Mouse (Mus musculus): ENCODE results near the gene Carmil1. TPM values are rescaled to one million over a fixed set of nuclear protein-coding genes. Genes with fewer than 3 reads are reported as not detected.

Carmil1 gene
- total RNA-seq (2014; rRNA removed) (47.6 and 56.8 TPM in 2 replicates), polyA plus RNA-seq (2015; fragmentation: Nextera tagmentation; extraction: Ambion mirVana) (38.5 and 40.7 TPM in 2 replicates)

GRCm38 (mm10) chr13:24280439-24281431 is at the start of gene Carmil1:
TSS of gene Carmil1 (minus strand) at chr13:24280795.
- H3K27ac ChIP-seq (ENCODE audit: low read depth, low read length), result peak within 1 kb of the TSS; percentile 90
- H3K9me3 ChIP-seq (ENCODE audit: low read length), result no peaks in the 10 kb centered on the region
- ATAC-seq (ENCODE audit: low FRiP score) (peak; percentile 96), DNase-seq (ENCODE audit: low spot score) (peak; percentile 94)
- peak; percentile 82 for TF ChIP-seq CTCF (IDR thresholded peaks at IDR 0.05)
- peak within 1 kb of the TSS; percentile 82 for H3K4me3 ChIP-seq (ENCODE audit: low read depth, low read length)
- WGBS, result 1% methylated on average over 93 of the region's 96 CpGs
- peak within 1 kb of the TSS; percentile 94 for H3K4me2 ChIP-seq (ENCODE audit: low read depth, low read length, poor library complexity, severe bottlenecking)
- peaks cover 9% of the 10 kb centered on the region; the same call in 1 of the 2 replicates for H3K4me1 ChIP-seq (ENCODE audit: insufficient read depth, low read length)
- H3K36me3 ChIP-seq (ENCODE audit: insufficient read depth, low read length), result no peaks in the 10 kb centered on the region
- no peaks in the 10 kb centered on the region for H3K27me3 ChIP-seq (ENCODE audit: insufficient read depth, low read length)
- H3K9ac ChIP-seq (replicated peaks; ENCODE audit: low read length, poor library complexity, severe bottlenecking), result peak within 1 kb of the TSS; percentile 92

GRCm38 (mm10) chr13:24330128-24330527 is 49.5 kb upstream of the Carmil1 start:
- ATAC-seq (ENCODE audit: low FRiP score) (no peak), DNase-seq (ENCODE audit: low spot score) (no peak)
- Histone ChIP-seq H3K4me1 (ENCODE audit: insufficient read depth, low read length) (no peaks in the 10 kb centered on the region), H3K36me3 (ENCODE audit: insufficient read depth, low read length) (no peaks in the 10 kb centered on the region), H3K4me3 (ENCODE audit: low read depth, low read length) (no peak overlapping the region), H3K9me3 (ENCODE audit: low read length) (no peaks in the 10 kb centered on the region), H3K9ac (replicated peaks; ENCODE audit: low read length, poor library complexity, severe bottlenecking) (no peak overlapping the region), H3K27me3 (ENCODE audit: insufficient read depth, low read length) (no peaks in the 10 kb centered on the region), H3K27ac (ENCODE audit: low read depth, low read length) (no peak overlapping the region), H3K4me2 (ENCODE audit: low read depth, low read length, poor library complexity, severe bottlenecking) (no peak overlapping the region)
- no peak for TF ChIP-seq CTCF (IDR thresholded peaks at IDR 0.05)
- WGBS, result 85% methylated on average over 4 of the region's 4 CpGs

GRCm38 (mm10) chr13:24328036-24328817 is 47.6 kb upstream of the Carmil1 start:
- WGBS, result 86% methylated on average over 9 of the region's 9 CpGs
- H3K36me3 ChIP-seq (ENCODE audit: insufficient read depth, low read length), result no peaks in the 10 kb centered on the region
- no peaks in the 10 kb centered on the region for H3K9me3 ChIP-seq (ENCODE audit: low read length)
- H3K9ac ChIP-seq (replicated peaks; ENCODE audit: low read length, poor library complexity, severe bottlenecking), result no peak overlapping the region
- ATAC-seq (ENCODE audit: low FRiP score) (no peak), DNase-seq (ENCODE audit: low spot score) (no peak)
- H3K27ac ChIP-seq (ENCODE audit: low read depth, low read length), result no peak overlapping the region
- H3K4me1 ChIP-seq (ENCODE audit: insufficient read depth, low read length), result no peaks in the 10 kb centered on the region
- no peak for TF ChIP-seq CTCF (IDR thresholded peaks at IDR 0.05)
- no peak overlapping the region for H3K4me2 ChIP-seq (ENCODE audit: low read depth, low read length, poor library complexity, severe bottlenecking)
- H3K4me3 ChIP-seq (ENCODE audit: low read depth, low read length), result no peak overlapping the region
- H3K27me3 ChIP-seq (ENCODE audit: insufficient read depth, low read length), result no peaks in the 10 kb centered on the region

- H3K9ac ChIP-seq (replicated peaks; ENCODE audit: low read length, poor library complexity, severe bottlenecking), result no peak within 1 kb of the TSS
- WGBS, result 88% methylated on average over 5 of the region's 5 CpGs
Measured at GRCm38 (mm10) chr13:24327201-24327600, 46.6 kb upstream of the Carmil1 start, which contains the start of gene Cmah. TSS of gene Cmah (plus strand) at chr13:24327404.

GRCm38 (mm10) chr13:24321313-24321712 is 40.7 kb upstream of the Carmil1 start:
- no peak overlapping the region for H3K4me3 ChIP-seq (ENCODE audit: low read depth, low read length)
- no peaks in the 10 kb centered on the region for H3K36me3 ChIP-seq (ENCODE audit: insufficient read depth, low read length)
- DNase-seq (ENCODE audit: low spot score) (no peak), ATAC-seq (ENCODE audit: low FRiP score) (no peak)
- no peaks in the 10 kb centered on the region for H3K9me3 ChIP-seq (ENCODE audit: low read length)
- no peaks in the 10 kb centered on the region for H3K4me1 ChIP-seq (ENCODE audit: insufficient read depth, low read length)
- H3K9ac ChIP-seq (replicated peaks; ENCODE audit: low read length, poor library complexity, severe bottlenecking), result no peak overlapping the region
- no peak overlapping the region for H3K4me2 ChIP-seq (ENCODE audit: low read depth, low read length, poor library complexity, severe bottlenecking)
- H3K27ac ChIP-seq (ENCODE audit: low read depth, low read length), result no peak overlapping the region
- TF ChIP-seq CTCF (IDR thresholded peaks at IDR 0.05), result no peak
- H3K27me3 ChIP-seq (ENCODE audit: insufficient read depth, low read length), result no peaks in the 10 kb centered on the region
- WGBS, result 47% methylated on average over 6 of the region's 6 CpGs

More at GRCm38 (mm10) chr13:24327201-24327600, 46.6 kb upstream of the Carmil1 start, which contains the start of gene Cmah:
- no peak for ATAC-seq (ENCODE audit: low FRiP score)
- Histone ChIP-seq H3K27ac (ENCODE audit: low read depth, low read length) (no peak within 1 kb of the TSS), H3K9me3 (ENCODE audit: low read length) (no peaks in the 10 kb centered on the region), H3K27me3 (ENCODE audit: insufficient read depth, low read length) (no peaks in the 10 kb centered on the region), H3K4me2 (ENCODE audit: low read depth, low read length, poor library complexity, severe bottlenecking) (no peak within 1 kb of the TSS), H3K36me3 (ENCODE audit: insufficient read depth, low read length) (no peaks in the 10 kb centered on the region), H3K4me3 (ENCODE audit: low read depth, low read length) (no peak within 1 kb of the TSS), H3K4me1 (ENCODE audit: insufficient read depth, low read length) (no peaks in the 10 kb centered on the region)
- no peak for DNase-seq (ENCODE audit: low spot score)
- no peak for TF ChIP-seq CTCF (IDR thresholded peaks at IDR 0.05)

All from midbrain, postnatal 0 days (tissue).